Mouse (Mus musculus): Measurements from ENCODE around the gene Arf6.

DNA sequence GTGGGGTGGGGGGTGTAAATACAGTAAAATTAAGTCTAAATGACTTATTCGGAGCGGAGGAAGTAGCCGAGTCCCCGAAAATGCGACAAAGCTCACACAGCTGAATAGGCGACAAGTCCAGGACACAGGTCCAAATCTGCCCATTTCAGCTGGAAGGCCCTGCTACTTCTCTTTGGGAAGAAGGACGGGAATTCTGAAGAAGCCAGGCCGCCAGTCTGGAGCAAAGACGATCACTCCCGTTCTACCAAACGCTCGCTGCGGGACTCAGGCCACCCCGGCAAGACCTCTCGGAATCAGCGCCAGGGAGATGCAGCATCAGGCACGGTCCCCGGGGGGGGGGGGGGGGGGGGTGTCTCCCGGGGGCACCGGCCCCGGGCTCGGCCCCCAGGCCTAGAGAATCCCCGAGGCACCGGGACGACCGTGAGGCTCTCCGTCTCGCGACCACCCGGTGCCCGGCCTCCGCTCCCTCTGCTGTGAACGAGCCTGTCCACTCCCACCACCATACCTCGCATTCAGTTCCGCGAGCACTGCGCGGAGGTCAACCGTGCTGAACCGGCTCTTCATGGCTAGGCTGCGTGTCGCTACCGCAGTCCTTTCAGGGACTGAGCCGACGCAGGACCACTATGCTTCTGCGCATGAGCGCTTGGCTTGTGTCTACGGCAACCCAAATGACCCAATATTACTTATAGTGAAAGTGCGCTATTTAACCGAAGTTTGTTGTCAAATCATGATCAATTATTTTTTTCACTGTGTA lies 15.2 kb upstream of the Arf6 start, which contains the start of gene Nemf:
- TF ChIP-seq CTCF (IDR thresholded peaks at IDR 0.05) (no peak), EP300 (IDR thresholded peaks at IDR 0.05) (no peak)
